Mouse (Mus musculus): ENCODE results near the gene Xaf1.
"Not testable (repeated sequence)": the region's sequence is repeated elsewhere in the genome, so short reads cannot be mapped to it uniquely, and the experiment has no call there.

The Xaf1 gene

DNA sequence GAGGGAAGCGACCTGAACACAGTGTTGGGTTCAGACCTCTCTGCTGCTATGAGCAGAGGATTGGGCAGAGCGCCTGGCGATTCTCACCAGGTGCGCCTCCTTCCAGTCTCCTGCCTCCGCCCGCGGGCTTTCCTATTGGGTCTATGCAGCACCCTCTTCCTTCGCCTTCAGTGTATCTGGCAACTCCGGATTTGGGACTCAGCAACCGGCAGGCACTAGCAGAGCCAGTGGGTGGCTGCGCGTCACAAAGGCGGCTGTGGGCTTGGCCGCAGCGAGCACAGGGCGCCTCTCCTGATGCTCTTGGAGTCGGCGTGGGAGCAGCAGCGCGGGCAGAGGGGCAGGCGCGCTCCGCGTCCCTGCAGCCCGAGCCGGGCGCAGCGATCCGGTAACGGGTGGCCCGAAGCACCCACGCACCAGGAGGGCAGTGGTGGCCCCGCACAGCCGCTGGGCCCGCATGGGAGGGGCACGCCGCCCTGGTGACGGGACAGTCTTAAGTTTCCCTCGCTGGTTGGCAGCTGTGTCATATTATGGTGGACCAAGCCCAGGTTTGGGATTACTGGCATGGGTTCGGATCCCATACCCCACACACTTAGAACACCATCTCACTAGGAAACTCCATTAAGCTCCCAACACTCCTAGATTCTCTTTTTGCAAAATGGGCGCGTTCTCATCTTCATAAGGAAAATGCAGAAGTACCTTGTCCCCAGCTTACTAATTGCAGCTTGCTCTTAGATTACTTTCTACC is 12.9 kb downstream of the Xaf1 start, which contains the start of gene Fbxo39:
TSS of gene Fbxo39 (plus strand) at position 294 of the 745 bp plus-strand sequence.
- no peak for DNase-seq

DNA sequence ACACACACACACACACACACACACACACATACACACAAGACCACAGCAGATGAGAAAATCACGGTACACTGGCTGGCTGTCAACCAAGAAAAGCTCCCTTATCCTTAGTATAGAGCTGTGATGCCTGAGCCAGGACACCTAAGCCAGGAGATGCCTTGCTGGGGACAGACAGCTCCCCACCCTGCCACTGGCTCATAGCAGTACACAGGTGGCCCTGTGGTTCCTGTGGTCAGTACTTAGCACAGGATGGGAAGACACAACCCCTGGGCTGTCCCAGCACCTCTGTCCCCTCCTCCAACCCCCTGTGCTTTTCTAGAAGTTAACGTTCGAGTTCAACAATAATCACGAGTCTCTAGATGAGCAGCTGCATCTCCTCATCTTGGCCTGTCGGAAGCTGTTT is 16.6 kb downstream of the Xaf1 start:
- DNase-seq, result no peak

DNA sequence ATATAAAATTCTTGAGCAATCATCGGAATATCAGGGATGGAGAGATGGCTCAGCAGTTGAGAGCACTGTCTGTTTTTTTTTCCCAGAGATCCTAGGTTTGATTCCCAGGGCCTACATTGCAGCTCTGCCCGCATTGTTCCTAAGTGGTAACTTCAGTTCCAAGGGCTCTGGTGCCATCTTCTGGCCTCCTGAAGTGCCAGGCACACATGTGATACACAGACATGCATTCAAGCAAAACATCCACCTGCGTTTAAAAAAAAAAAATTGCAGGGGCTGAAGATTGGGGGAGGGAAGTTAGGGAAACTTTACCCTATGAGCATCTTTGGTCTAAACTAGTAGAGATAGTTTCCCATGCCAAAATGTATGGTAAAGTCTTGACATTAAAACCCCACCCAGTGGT is 23.0 kb downstream of the Xaf1 start:
- DNase-seq, result no peak

DNA sequence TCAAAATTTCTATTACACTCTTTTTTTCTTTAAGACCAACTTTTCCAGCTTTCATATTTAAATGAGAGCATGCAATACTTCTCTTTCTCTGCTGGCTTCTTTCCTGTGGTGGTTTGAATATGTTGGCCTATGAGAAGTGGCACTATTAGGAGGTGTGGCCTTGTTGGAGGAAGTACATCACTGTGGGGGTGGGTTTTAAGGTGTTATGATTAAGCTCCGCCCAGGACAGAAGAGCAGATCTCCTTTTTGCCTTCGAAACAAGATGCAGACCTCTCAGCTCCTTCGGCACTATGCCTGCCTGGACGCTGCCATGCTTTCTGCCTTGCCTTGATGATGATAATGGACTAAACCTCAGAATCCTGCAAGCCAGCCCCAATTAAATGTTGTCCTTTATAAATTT is 24.3 kb downstream of the Xaf1 start:
- DNase-seq, result no peak

DNA sequence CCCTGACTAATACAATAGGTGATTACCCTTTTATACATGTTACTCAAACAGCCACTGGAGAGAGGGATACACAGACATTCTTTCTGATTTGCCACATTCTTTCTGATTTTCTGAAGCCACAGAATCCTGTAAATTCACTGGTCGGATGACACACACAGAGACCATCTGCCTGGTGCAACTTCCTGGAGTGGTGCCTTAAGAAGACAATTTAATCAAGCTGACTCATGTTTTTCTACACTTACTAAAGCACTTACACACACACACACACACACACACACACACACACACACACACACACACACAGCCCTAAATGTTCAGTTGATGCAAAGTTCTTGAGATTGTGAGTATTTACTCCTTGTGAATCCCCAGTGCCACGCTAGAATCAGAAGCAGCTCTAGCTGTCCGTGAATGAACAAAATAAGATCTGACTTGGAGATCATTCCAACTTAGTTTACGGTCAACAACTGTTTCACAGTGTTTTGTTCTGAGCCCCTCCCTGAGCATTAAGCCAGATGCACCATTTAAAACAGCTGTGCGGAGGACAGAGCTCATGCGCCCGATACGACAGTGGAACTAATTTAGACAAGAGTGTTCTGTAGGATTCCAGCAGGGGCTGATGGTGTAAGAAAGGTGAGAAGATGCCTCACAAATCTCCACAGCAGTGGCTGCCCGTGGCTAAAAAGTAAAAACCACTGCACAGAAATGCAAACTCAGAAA is 31.7 kb downstream of the Xaf1 start:
- DNase-seq, result no peak

DNA sequence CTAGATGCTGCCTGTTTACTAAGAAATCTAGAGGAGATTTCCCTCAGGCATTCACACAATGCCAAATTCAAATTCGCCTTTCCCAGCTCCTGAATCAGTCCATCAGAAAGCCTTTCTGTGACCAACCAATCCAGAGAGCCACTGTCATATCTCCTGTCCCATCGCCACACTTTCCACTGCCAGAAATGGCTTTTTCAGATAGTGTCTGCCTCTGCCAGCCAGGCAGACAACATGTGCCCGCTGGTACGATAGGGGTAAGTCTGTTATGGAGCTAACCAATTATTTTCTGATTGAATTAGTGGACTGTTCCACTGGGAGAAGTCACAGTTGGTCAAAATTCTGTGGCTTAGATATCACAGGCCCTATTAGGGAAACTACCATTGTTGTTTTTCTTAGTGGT is 33.2 kb downstream of the Xaf1 start:
- DNase-seq, result no peak

DNA sequence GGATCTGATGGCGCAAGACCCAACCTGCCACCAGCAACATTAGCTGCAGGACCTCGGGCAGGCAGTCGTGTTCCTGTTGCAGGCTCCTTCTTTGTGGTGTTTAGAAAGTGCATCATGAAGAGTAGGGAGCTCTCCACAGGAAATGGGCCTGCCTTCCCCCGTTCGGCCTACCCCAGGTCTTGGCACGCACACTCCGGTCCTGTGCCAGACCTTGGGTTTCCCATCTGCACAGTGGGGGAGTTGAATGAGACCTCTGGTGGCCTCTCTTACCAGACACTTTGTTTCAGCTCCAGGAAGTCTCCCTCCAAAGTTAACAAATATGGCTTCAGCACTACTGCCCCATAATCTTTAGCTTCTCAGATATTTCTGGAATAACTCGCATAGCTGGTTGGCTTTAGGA is 35.3 kb downstream of the Xaf1 start:
- no peak for DNase-seq

DNA sequence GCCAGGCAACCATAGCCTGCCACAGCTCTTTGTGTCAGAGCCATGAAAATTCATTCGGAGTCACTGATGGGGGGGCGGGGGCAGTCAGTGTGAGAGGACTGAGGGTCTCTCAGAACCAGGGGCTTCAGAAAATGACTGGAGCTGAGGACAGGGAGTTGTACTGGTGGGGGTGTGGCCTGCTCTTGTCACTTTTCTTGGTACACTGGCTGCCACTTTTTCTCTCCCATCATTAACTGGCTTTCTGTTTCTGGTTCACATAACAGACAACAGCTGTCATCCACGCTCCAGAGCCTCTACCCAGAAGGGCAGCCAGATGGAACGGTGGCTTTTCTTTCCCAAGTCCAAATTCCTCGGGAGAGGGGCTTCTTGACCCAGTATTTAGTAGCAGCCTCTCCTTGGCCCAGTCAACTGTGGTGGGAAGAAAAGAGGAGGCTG is 37.0 kb downstream of the Xaf1 start:
- DNase-seq, result no peak

DNA sequence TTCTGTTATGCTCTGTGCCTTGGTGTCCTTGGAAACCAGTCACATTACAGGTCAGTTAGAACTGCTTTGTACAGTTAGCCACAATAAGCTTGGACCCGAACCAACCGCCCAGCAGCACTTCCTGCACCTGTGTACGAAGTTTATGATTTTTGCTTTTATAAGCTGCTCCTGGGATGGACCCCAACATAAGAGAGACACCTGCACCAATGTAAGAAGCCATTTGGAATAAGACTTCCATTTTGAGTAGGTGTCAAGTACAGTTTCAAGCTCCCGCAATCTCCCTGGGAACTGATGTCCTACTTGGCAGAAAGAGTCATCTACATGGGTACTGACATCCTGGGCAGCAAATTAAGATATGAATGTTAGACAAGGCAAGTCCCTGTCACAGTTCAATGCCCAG is 38.3 kb downstream of the Xaf1 start:
- DNase-seq, result no peak

DNA sequence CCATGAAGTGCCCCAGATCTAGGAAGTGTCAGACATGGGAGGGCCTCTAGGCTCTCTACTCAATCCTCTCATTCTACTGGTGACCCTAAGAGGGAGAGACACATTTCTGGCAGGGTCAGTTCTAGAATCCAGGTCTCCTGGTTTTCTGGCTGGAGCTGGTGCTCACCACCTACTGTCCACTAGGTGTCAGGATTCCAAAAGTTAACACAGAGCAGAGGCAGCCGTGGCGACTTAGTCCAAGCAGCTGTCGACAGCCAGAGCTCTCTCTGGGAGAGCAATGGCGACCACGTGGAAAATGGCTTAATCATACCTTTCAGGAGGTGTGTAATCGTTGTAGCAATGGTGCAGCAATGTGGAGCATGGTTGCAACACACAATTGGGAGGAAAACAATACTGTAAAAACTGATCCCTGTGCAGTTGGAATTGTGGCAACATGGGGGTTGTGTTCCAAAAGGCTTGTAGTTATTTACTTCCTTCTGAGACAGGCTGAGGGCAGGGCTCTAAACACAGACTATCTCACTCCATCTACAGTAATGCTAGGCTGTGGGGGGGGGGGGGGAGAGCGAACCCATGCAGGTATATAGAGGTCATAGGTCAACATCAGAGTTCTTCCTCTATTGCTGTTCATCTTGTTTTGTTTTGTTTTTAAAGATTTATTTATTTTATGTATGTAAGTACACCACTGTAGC is 41.3 kb downstream of the Xaf1 start:
- DNase-seq, result peak; percentile 63

DNA sequence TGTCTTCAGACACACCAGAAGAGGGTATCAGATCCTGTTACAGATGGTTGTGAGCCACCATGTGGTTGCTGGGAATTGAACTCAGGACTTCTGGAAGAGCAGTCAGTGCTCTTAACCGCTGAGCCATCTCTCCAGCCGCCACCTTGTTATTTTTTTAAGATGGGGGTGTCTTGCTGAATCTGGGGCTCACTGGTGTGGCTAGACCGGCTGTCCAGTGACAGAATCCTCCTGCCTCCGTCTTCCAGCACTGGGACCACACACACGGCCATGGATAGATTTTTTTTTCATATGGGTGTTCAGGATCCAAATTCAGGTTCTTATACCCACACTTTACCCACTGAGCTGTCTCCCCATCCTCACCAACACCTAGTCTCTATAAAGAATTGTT is 41.8 kb downstream of the Xaf1 start:
- DNase-seq, result not testable (repeated sequence)

DNA sequence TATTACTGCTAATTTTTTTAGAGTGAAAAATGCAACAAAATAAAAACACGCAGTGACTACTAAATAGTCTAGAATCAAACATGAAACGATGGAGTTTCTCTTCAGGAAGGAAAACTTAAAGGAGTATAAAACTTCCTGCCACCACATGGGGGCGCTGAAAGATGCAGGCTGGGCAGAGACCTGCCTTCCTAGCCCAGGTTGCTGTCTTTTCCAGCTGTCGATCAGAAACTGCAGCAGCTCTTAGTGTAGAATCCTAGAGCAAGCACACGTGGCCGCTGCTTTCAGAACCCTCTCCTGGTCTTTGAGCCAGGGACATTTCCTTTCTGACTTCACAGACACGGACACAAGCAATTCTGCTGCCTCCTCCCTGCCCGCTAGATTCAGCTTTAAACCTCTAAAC is 42.5 kb downstream of the Xaf1 start:
- DNase-seq, result peak; percentile 74

DNA sequence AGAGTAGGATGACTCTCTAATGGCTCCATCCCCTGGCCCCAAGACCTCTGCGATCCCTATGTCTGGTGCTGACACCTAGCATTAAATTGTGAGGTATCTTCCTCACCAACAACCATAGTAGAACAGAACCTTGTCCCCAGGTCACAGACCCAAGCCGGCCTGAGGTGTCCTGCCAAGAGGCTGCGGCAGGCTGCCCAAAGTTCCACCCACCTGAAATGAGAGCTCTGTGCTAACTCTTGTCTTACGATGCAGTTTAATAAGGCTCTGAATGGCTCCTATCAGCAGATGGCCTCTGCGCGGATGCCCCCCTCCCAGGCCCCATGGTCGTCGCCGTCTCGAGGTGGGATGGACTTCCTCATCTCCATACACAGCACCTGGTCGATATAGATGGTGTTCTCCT is 43.1 kb downstream of the Xaf1 start:
- no peak for DNase-seq

DNA sequence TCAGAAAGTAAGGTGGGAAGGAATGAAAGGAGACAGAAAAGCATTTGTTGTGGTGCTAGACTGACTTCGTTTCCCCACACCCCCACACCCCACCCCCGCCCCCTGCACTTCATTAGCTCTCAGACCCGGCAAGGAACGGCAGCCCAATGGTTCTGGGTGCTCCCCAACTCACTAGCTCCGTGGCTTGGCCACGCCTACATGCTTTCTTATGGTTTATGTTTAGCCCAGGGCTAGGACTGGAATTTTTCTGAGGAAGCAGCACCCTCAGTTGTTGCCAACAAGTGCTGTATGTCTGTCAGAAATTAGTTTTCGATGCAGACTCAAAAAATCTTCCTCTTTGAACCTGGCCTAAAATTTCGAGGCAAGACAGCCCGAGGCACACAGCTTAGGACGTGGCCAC is 47.1 kb downstream of the Xaf1 start:
- DNase-seq, result no peak

DNA sequence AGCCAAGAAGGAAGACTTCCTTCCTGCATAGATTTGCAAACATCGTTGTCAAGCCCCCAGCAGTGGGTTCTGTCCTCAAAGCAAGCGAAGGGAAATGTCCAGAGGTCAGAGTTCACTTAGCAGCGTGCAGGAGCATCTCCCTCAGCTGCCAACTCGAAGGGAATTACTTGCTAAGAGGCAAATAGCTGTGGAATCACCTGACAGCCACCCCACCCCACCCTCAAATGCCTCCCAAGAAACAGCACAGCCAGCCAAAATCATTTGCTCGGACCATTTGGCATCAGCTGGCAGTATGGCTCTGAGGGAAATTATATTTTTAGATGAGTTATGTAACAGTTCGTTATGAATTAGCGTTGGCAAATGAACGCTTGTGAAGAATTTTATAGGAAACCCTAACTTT is 47.6 kb downstream of the Xaf1 start:
- DNase-seq, result no peak

DNA sequence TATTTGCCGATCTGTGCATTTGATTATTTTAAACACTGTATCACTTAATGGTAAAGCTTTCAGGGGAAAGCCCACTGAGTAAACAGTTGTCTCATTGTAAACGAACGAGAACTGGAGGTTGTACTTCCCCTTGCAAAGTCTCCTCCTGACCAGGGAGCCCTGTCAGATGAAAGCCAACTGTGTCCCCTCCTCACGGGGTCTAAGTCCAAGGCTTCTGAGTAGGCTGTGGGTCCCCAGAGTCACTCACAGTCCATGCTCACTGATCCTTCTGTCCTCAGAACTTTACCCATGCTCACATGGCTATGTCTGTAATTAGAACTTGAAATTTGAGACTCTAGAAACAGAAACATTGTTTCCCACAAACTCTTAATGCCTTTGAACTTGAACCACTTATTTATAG is 48.2 kb downstream of the Xaf1 start:
- DNase-seq, result no peak

DNA sequence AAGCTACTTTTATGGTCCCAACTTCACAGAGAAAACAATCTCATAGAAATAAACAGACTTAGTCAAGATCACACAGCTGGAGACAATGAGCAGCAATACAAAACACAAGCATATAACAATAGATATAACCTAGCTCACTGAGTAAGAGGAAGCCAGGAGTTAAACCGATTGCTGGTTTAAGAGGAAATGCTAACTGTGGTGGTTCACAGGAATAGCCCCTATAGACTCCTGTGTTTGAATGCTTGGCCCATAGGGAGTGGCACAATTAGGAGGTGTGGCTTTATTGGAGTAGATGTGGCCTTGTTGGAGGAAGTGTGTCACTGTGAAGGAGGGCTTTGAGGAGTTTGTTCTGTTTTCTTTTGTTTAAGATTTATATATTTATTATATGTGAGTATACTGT is 50.8 kb downstream of the Xaf1 start:
- no peak for DNase-seq

DNA sequence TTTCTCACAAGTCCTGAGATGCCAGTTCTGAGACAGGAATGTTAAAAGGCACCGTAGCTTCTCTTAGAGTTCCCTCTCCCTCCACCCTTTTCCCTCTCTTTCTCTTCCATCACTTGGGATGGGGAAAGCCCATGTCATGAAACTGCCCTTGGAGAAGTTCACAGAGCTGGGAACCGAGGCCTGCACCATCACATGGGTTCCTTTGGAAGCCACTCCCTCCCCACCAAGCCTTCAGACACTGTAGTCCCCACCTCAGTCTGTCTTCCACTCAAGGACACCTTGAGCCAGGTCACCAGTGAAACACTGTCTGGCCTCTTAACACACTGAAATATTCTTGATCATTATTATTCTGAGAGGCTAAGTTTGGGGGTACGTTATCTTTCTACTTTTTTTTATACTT is 51.8 kb downstream of the Xaf1 start:
- DNase-seq, result no peak

DNA sequence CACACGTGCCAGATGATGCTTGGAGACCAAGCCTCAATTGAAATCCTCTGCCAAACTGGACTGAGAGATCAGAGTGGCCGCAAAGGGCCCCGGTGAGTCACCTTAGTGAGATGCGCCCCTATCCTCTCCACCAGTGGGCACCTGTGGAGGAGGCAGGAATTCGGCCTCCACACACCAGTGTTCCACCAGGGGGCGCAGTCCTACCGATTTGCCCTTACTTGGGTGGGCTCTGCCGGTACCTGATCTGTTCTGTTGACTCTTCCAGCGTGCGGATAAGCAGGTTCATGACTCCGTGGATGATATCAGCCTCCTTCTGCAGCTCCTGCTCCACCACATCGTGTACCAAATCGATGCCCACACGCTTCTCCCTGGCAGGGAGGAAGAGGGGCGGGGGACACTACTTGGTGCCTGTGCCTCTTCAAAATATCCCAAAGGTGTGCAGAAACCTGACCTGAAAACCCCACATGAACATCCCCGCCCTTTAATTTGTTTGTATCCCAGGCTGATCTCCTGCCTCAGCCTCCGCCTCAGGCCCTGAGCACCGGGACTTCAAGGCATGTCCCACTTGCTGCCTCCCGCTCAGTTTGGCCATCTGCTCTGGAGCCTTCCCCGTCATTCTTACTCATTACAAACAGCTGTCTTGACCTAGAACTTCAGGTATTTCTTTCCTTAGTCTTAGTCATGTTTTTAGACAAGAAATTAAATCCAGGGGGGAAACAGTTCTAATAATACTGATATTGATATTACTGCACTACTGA is 53.7 kb downstream of the Xaf1 start:
- DNase-seq, result peak; percentile 90

DNA sequence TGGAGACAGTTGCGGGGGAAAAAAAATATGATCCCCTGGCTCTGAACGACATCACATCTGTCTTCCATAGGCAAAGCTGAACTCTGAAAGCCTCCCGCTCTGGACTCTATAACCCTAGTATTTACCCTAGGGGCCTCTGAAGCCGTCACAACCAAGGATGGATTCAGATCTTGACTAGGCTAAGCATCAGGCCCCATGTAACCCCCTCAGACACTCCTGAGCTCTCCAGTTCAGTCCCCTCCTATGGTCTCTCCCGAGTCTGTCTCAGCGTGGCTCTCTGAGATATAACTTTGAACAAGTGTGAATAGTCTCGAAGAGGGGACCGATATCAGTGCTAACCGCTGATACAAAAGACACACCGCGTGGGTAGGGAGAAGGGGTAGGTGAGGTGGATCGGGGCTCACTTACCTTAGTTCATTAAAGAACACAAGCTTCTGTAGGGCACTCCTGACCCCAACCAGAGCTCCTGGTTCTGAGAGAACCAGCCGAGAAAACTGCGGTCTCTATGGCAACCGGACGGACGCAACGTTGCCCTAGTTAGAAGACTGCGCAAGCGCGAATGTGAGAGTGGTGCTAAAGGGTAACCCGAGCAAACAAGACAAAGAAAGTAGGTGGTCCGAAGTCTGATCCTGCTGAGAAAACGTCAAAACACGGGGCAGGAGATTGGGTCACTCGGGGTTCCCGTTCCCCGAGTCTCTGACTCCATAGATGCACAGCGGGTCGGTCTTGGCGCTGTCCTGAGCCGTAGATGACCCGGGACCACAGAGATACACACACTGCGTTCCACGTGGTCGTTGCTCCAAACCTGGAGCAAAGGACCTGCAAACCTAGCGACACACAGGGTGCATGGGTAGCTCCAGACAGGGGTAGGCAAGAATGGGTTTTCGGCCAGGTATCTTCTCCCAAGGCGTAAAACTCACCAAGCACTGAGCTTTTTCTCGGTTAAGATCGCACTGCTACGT is 60.2 kb downstream of the Xaf1 start:
- peak; percentile 65 for DNase-seq

DNA sequence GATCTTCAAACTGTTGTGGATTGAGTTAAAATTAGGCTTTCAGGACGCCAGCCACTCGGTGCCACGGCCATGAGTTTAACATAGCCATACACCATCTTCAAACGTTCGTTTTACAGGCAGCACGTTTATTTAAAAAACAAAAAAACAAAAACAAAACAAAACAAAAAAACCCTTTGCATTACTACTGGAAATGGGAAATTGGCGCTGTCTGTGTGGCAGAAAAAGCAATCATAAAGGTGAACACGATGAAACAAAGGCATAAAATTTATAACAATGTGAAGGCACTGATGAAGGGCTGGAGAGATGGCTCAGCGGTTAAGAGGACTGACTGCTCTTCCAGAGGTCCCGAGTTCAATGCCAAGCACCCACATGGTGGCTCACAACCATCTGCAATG is 60.9 kb downstream of the Xaf1 start, which contains the start of gene Tekt1:
TSS of gene Tekt1 (minus strand) at position 96 of the 395 bp plus-strand sequence.
- DNase-seq, result no peak

Measured in lung, postnatal 14 days (tissue).